Comparison of ENCODE assay signal across 8 mouse cellular contexts in the genomic region with DNA sequence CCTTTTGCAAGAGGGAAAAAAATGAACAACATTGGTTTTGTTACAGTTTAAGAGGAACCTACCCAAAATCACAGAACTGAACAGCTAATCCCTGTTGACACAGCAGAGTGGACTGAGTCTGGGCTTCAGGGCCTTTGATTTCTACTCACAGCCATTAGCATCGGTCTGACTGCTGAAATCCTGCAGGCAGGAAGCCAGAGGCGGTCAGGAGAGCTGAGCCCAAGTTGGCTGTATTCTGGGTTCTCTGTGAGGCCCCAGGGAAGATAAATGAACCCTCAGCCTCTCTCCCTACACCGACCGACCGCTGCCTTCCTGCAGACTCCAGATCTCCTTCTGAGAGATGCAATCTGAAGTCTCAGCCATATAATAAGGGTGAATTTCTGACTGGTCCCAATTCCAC.
DNase-seq lines count a peak whose midpoint lies in the region; ATAC-seq lines count a peak whose summit lies in the region.

No protein-coding gene starts in this region.

- intact Hi-C loops in gastrocnemius, postnatal 36 days (cut with DNase I) = loop anchor here (10.0 kb wide), 1 partner anchor 905 kb away; no protein-coding TSS in a partner anchor

- H3K4me1 ChIP-seq in limb, embryonic 15.5 days = peaks cover 11% of the 10 kb centered on the region

- H3K27ac ChIP-seq in limb, embryonic 15.5 days = peak overlapping the region; percentile 17; the same call in 1 of the 2 replicates

- no peaks in the 10 kb centered on the region for H3K36me3 ChIP-seq in limb, embryonic 15.5 days

- no peak overlapping the region for H3K4me3 ChIP-seq in limb, embryonic 15.5 days

- 26% methylated on average over 5 of the region's 5 CpGs for WGBS in limb, embryonic 15.5 days

- ATAC-seq in cerebellum, adult (ENCODE audit: insufficient number of reproducible peaks, low FRiP score, low TSS enrichment) = no peak
- no peak for ATAC-seq in limb, embryonic 15.5 days (ENCODE audit: insufficient number of reproducible peaks, low FRiP score, low TSS enrichment, low read depth)

- H3K9ac ChIP-seq in limb, embryonic 15.5 days = no peak overlapping the region

- DNase-seq in cerebellum, adult 11-12 months = peak; percentile 28
- peak; percentile 30 for DNase-seq in lung, postnatal 10 days
- DNase-seq in lung, postnatal 25 days (ENCODE audit: low spot score) = no peak
- peak; percentile 43 to 67 for DNase-seq in gastrocnemius, postnatal 36 days
- DNase-seq in retina, embryonic 14.5 days (ENCODE audit: low spot score) = no peak
- DNase-seq in spleen, postnatal 14 days (ENCODE audit: low spot score in 2 of 2) = no peak

- H3K4me2 ChIP-seq in limb, embryonic 15.5 days = no peak overlapping the region

- H3K27me3 ChIP-seq in limb, embryonic 15.5 days = no peaks in the 10 kb centered on the region

- H3K9me3 ChIP-seq in limb, embryonic 15.5 days = no peaks in the 10 kb centered on the region

Comparison
In these comparisons a context has a peak if more than half of its experiments do, and no peak if none do; other contexts are left out.
1. DNase-seq: peak in cerebellum, adult 11-12 months (single experiment), lung, postnatal 10 days (single experiment) and gastrocnemius, postnatal 36 days (2 of 2); none in lung, postnatal 25 days (single experiment), retina, embryonic 14.5 days (single experiment) and spleen, postnatal 14 days (0 of 2).